Mouse (Mus musculus): ENCODE data around the gene Scn3a. TPM values are rescaled to one million over a fixed set of nuclear protein-coding genes. Genes with fewer than 3 reads are reported as not detected.

Gene Scn3a
- polyA plus RNA-seq, 1 experiment from 2014 or later = 0.03 TPM

DNA sequence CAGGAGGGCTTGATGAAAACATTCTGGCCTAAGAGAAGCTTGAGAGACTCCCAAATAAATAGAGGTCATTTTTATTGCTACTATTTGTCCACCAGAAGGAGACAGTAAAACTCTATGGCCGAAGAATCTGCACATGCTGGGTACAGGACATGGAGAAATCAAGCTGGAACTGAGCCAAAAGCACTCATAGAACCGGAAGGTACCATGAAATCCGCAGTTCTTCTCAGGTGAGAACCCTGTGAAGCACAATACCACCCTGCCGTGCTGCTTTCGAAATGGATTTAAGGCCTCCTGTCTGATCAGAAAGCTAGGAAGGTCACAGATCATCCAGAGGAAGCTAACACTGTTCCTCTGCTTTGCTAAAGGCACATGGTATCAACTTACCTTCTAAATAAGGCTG lies 143.9 kb downstream of the Scn3a start:
- no peak overlapping the region for H3K27ac ChIP-seq
- 47% methylated on average over 5 of the region's 5 CpGs for WGBS (ENCODE audit: insufficient replicate concordance)
- no peaks in the 10 kb centered on the region for H3K36me3 ChIP-seq
- no peaks in the 10 kb centered on the region for H3K27me3 ChIP-seq
- no peak overlapping the region for H3K9ac ChIP-seq
- DNase-seq (no peak), ATAC-seq (ENCODE audit: low read depth) (no peak)
- H3K4me2 ChIP-seq = no peak overlapping the region
- no peaks in the 10 kb centered on the region for H3K4me1 ChIP-seq (replicated peaks)
- H3K4me3 ChIP-seq (replicated peaks) = no peak overlapping the region
- no peaks in the 10 kb centered on the region for H3K9me3 ChIP-seq (replicated peaks)

GRCm38 (mm10) chr2:65421259-65422255 lies 145.9 kb downstream of the Scn3a start:
- 52% methylated on average over 11 of the region's 11 CpGs for WGBS (ENCODE audit: insufficient replicate concordance)
- H3K27ac ChIP-seq = no peak overlapping the region
- no peak overlapping the region for H3K4me3 ChIP-seq (replicated peaks)
- H3K4me1 ChIP-seq (replicated peaks) = no peaks in the 10 kb centered on the region
- ATAC-seq (ENCODE audit: low read depth) (no peak), DNase-seq (no peak)
- H3K36me3 ChIP-seq = no peaks in the 10 kb centered on the region
- no peak overlapping the region for H3K4me2 ChIP-seq
- H3K9ac ChIP-seq = no peak overlapping the region
- no peaks in the 10 kb centered on the region for H3K27me3 ChIP-seq
- no peaks in the 10 kb centered on the region for H3K9me3 ChIP-seq (replicated peaks)

DNA sequence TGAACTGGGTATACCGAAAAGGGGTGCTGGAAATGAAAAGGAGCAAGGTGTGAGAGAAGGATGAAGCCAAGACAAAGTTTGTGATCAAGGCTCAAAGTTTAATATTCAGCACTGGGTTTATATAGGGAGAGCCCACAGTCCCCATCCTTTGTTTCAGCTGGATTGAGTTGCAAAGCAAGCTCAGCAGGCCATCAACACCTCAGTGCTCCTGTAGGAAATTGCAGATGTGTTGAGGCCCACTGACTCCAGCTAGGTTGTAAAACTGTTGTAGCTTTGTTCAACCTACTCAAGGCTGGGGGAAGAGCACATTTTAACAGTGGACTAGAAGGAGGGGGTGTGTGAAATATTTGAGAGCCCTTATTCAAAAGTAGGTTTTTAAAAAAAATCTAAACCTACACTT lies 148.8 kb downstream of the Scn3a start:
- no peaks in the 10 kb centered on the region for H3K9me3 ChIP-seq (replicated peaks)

GRCm38 (mm10) chr2:65416535-65416934 lies 150.9 kb downstream of the Scn3a start:
- Histone ChIP-seq H3K4me2 (no peak overlapping the region), H3K27ac (no peak overlapping the region), H3K36me3 (no peaks in the 10 kb centered on the region), H3K9ac (no peak overlapping the region), H3K27me3 (no peaks in the 10 kb centered on the region), H3K9me3 (replicated peaks) (no peaks in the 10 kb centered on the region), H3K4me3 (replicated peaks) (no peak overlapping the region), H3K4me1 (replicated peaks) (no peaks in the 10 kb centered on the region; the same call in 1 of the 2 replicates)
- 74% methylated on average over 1 of the region's 1 CpGs for WGBS (ENCODE audit: insufficient replicate concordance)
- DNase-seq (no peak), ATAC-seq (ENCODE audit: low read depth) (no peak)

More for the DNA sequence above, 148.8 kb downstream of the Scn3a start:
- no peak overlapping the region for H3K27ac ChIP-seq
- H3K27me3 ChIP-seq = no peaks in the 10 kb centered on the region
- WGBS (ENCODE audit: insufficient replicate concordance) = 39% methylated on average over 1 of the region's 1 CpGs
- no peak overlapping the region for H3K9ac ChIP-seq
- H3K4me2 ChIP-seq = no peak overlapping the region
- ATAC-seq (ENCODE audit: low read depth) (no peak), DNase-seq (no peak)
- no peak overlapping the region for H3K4me3 ChIP-seq (replicated peaks)
- H3K36me3 ChIP-seq = no peaks in the 10 kb centered on the region
- no peaks in the 10 kb centered on the region; the same call in 1 of the 2 replicates for H3K4me1 ChIP-seq (replicated peaks)

GRCm38 (mm10) chr2:65415294-65415693 lies 152.1 kb downstream of the Scn3a start:
- H3K4me1 ChIP-seq (replicated peaks) = no peaks in the 10 kb centered on the region; the same call in 1 of the 2 replicates
- H3K9ac ChIP-seq = no peak overlapping the region
- H3K27me3 ChIP-seq = no peaks in the 10 kb centered on the region
- no peak overlapping the region for H3K27ac ChIP-seq
- ATAC-seq (ENCODE audit: low read depth) (no peak), DNase-seq (no peak)
- no peak overlapping the region for H3K4me3 ChIP-seq (replicated peaks)
- no peak overlapping the region for H3K4me2 ChIP-seq
- no peaks in the 10 kb centered on the region for H3K36me3 ChIP-seq
- 2% methylated on average over 2 of the region's 2 CpGs for WGBS (ENCODE audit: insufficient replicate concordance)
- no peaks in the 10 kb centered on the region for H3K9me3 ChIP-seq (replicated peaks)

DNA sequence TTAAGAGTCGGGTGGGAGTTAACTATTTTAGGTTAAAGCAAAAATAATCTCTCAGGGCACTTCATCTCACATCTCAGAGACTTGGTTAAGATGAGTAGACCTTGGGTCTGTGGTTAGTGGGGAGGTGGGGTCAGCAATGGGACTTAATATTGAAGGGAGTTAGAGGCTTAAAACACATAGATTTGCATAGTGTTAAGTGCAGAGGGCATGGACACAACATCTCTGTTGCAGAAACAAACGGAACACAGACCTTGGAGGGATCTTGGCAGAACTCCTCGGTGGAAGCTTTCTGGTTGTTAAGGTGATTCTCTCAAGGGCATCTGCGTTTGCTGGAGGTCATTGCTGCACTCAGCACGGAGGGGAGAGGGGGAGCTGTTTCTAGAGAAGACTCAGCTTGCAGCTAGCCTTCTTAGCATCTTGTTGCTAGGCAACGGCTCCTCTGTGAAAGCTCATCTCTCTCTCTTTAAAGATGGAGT lies 152.6 kb downstream of the Scn3a start:
- H3K36me3 ChIP-seq = no peaks in the 10 kb centered on the region
- no peaks in the 10 kb centered on the region for H3K27me3 ChIP-seq
- no peaks in the 10 kb centered on the region for H3K9me3 ChIP-seq (replicated peaks)
- ATAC-seq (ENCODE audit: low read depth) (no peak), DNase-seq (no peak)
- WGBS (ENCODE audit: insufficient replicate concordance) = 9% methylated on average over 6 of the region's 6 CpGs
- H3K4me1 ChIP-seq (replicated peaks) = no peaks in the 10 kb centered on the region; the same call in 1 of the 2 replicates
- peak overlapping the region; percentile 53; the same call in 1 of the 2 replicates for H3K4me2 ChIP-seq
- no peak overlapping the region for H3K27ac ChIP-seq
- H3K9ac ChIP-seq = no peak overlapping the region
- H3K4me3 ChIP-seq (replicated peaks) = no peak overlapping the region

- 1% methylated on average over 7 of the region's 7 CpGs for WGBS (ENCODE audit: insufficient replicate concordance)
These were observed 153.2 kb downstream of the Scn3a start for GRCm38 (mm10) chr2:65414237-65414636.

DNA sequence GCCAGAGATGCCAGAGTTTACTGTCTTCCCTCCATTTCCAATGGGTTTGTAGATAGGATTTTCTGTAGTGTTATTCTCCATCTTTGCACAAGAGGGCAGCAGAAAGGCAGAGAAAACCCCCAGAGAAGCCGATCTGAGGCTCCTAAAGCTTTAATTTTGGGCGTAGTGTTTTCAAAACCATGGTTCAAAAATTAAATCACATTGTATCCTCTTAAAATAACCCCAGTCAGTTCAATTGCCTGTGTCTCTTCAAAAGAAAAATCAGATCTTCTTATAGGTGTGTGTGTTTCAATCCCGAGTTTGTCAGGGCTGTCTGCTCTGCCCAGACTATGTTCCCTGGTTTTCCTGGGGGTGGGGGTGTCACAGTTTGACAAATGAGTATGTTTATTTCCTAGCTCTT lies 153.7 kb downstream of the Scn3a start:
- no peak overlapping the region for H3K9ac ChIP-seq
- H3K4me2 ChIP-seq = peak overlapping the region; percentile 53
- no peak for ATAC-seq (ENCODE audit: low read depth)
- no peaks in the 10 kb centered on the region for H3K9me3 ChIP-seq (replicated peaks)
- DNase-seq = no peak
- H3K27ac ChIP-seq = no peak overlapping the region
- WGBS (ENCODE audit: insufficient replicate concordance) = under 1% methylated on average over 3 of the region's 3 CpGs
- H3K4me1 ChIP-seq (replicated peaks) = no peaks in the 10 kb centered on the region; the same call in 1 of the 2 replicates
- H3K36me3 ChIP-seq = no peaks in the 10 kb centered on the region
- 0 out of 2 replicates have a peak overlapping the region, but pooled peaks have one; percentile 11 for H3K4me3 ChIP-seq (replicated peaks)
- H3K27me3 ChIP-seq = no peaks in the 10 kb centered on the region

More at GRCm38 (mm10) chr2:65414237-65414636, 153.2 kb downstream of the Scn3a start:
- Histone ChIP-seq H3K27ac (no peak overlapping the region), H3K9ac (no peak overlapping the region), H3K4me3 (replicated peaks) (peak overlapping the region; percentile 14; the same call in 1 of the 2 replicates), H3K36me3 (no peaks in the 10 kb centered on the region), H3K9me3 (replicated peaks) (no peaks in the 10 kb centered on the region), H3K4me2 (peak overlapping the region; percentile 53), H3K4me1 (replicated peaks) (no peaks in the 10 kb centered on the region; the same call in 1 of the 2 replicates), H3K27me3 (no peaks in the 10 kb centered on the region)
- ATAC-seq (ENCODE audit: low read depth) (peak; percentile 53; the same call in 1 of the 2 replicates), DNase-seq (no peak)

Other genes with a start within 250 kb of the Scn3a start
- gene Slc38a11, start 203.6 kb downstream of the Scn3a start, polyA plus RNA-seq (2015; fragmentation: Nextera tagmentation; extraction: Ambion mirVana) = not detected in 2 replicates
- 0.28 and 0.36 TPM in 2 replicates for gene Scn2a, start 53.1 kb upstream of the Scn3a start, polyA plus RNA-seq (2015; fragmentation: Nextera tagmentation; extraction: Ambion mirVana)